Mouse (Mus musculus) large intestine, adult 2 months (tissue): ENCODE measurements around the gene Gm27027. TPM values are rescaled to one million over a fixed set of nuclear protein-coding genes. Genes with fewer than 3 reads are reported as not detected.

Experiments
- DNase-seq: peaks from one replicate; pipeline ENCODE4 v3.0.0-alpha.2; 2012; ENCODE audit warnings: low read depth, low spot score
- WGBS: fragments of 180-500 bp; shearing (Covaris S2); methylation state at CpG from one replicate; pipeline ENCODE4 v1.1.7; 2018; 5-methylcytosine and 5-hydroxymethylcytosine counted together
- polyA plus RNA-seq: library from polyadenylated mRNA; depleted of rRNA; stranded (reverse); fragments of >200 nt; gene quantifications from 2 replicates; pipeline ENCODE4 v1.2.3, GENCODE M21; 2012; rRNA removed

Gene Gm27027
- polyA plus RNA-seq, 1 experiment: not detected

DNA sequence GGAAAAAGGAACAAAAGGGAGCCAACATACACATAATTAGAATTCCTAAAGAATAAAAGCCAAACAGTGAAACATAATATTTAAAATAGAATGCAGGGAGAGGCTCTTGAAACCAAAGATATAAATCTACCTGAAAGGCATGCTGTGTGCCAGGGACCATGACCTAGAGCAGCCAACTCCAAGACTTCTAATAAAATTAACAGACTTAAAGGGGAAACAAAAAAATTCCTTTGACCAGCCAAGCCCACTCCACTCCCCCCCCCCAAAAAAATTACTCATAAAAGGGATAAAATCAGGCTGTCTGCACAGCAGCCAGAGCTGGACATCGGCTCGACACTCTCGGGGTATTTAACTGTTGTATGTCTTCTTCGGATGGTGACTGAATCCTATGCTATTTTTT is 51.3 kb downstream of the Gm27027 start:
- WGBS: 84% methylated on average over 4 of the region's 4 CpGs
- DNase-seq: no peak

DNA sequence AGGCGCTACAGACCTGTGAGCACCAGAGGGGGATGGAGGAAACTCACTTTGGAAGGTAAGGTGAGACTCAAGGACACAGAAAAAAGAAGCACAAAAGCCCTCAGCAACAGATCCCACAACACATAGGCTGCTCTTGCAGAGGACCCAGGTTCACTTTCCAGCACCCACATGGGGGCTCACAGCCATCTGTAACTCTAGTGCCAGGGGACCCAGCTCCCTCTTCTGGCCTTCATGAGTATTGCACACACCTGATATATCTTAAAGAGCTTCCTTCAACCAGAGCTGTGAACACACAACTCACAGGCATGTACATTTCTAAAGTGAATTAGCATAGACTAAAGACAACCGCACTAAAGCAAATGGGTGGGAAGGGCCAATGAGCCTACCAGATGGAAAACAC is 52.1 kb downstream of the Gm27027 start:
- DNase-seq: no peak
- WGBS: 86% methylated on average over 2 of the region's 2 CpGs

DNA sequence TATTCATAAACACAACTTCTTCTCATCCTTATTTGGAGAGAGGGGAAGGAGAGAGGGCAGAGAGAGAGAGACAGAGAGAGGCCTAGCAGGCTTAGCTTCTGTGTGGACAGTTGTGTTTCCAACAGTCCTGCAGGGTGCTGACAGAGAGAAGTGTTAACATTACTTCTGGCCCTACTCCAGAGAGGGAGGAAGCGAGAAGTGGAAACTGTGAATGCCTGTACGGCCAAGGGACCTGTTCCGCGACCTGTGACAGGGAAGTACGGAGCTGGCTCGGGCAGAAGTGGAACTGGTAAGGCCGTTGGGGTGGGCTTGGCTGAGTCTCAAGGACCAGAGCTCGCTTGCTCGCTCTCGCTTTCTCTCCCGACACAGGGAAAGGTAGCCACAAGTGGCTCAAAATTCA is 54.5 kb downstream of the Gm27027 start:
- DNase-seq: no peak
- 44% methylated on average over 11 of the region's 11 CpGs for WGBS

DNA sequence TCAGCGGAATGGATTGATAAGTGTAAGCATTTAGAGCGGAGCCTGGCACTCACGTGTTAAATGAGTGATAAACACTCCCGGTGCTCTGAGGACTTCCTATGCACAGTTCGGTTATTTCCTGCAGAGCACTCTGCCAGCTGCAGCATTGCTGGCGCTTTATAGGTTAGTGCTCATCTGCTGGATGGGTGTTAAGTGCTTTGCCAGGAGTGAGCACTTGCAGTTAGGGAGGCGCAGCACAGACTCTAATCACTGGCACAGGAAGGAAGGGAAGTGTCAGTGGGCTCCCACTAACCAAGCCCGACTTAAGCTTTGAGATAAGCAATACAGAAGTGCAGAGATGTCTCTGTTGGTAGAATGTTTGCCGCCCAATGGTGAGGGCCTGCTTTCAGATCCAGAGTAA is 57.6 kb downstream of the Gm27027 start:
- no peak for DNase-seq
- 51% methylated on average over 9 of the region's 9 CpGs for WGBS

DNA sequence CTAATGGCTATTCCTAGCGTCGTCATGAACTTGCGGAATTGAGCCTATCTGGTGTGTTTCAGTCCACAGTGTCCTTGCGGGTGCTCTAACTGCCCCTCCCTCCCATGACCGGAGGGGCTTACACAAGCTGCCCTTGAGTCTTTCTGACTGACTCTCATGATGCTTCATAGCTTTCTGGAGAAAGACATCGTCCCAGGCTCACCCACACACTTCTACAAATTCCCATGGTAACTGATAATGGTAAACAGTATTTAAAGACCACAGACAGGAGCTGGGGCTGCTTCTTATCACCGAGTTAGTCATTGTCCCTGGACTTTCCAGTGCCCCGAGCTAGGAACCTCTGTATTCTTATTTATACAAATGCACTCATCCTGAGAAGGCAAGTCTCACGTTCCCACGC is 67.3 kb downstream of the Gm27027 start:
- DNase-seq: no peak
- WGBS: 65% methylated on average over 10 of the region's 10 CpGs

DNA sequence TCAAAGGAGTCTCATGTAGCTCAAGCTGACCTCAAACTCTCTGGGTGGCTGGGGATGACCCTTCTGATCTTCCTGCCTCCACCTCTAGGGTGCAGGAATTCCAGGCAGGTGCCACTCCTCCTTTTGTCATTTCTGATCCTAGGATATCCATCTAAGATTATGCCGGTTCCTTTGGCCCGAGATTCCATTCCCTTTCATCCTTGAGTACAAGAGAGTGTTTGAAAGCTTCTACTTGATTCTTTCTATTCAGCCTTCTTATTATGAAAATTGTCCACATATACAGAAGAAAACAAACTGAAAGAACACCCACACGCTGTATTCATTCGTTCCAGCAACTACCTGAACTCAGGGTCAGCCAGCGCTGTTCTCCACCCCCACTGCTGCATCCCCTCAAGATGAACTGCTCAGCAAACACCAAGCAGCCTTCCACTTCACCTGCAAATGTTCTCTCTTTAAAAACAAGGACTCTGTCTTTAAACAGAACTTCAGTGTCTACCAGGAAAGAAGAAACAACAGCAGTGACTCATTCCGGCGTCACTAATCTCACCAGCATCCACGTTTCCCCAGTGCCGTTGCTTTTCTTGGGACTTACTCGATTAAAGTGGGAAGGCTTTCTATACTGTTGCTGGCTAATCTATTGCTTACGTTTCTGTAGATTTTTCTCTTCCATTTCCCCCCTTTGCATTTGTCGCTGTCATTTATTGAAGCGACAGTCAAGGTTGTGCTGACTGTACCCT is 68.3 kb downstream of the Gm27027 start:
- 52% methylated on average over 13 of the region's 13 CpGs for WGBS
- no peak for DNase-seq

DNA sequence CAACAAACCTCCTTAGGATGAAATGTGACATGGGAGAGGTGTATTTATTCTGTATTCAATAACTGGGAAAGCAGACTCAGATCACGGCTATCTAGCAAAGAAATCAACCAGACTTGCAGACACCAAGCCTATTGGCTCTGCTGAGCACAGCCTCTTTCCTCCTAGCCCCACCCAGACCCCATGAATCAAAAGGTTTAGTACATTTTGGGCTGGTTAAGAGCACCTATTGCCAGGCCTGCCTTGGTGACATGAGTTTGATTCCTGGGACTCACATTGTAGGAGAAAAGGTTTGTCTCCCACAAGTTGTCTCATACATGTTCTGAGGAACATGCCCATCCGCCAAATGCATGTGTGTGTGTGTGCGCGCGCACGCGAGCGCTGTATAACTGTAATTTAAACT is 70.0 kb downstream of the Gm27027 start:
- 95% methylated on average over 8 of the region's 8 CpGs for WGBS
- no peak for DNase-seq

DNA sequence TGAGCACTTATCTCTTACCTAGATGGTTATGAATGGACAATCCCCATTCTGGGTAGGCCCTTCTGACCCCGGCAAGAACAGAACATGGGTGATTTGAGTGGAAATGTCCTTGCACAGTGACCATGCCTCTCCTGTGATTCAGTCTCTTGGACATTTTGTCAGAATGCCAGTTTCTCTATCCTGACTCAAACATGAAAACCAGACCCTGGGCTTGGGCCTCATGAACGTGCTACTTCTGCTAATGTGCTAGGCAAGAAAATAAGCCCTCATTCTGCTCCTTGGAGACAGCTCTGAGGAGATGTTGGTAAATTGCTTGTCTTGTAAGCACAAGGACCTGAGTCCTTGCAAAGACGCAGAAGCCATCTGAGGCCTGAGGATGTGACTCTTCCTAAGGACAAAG is 77.1 kb downstream of the Gm27027 start:
- WGBS: 78% methylated on average over 3 of the region's 3 CpGs
- DNase-seq: no peak

DNA sequence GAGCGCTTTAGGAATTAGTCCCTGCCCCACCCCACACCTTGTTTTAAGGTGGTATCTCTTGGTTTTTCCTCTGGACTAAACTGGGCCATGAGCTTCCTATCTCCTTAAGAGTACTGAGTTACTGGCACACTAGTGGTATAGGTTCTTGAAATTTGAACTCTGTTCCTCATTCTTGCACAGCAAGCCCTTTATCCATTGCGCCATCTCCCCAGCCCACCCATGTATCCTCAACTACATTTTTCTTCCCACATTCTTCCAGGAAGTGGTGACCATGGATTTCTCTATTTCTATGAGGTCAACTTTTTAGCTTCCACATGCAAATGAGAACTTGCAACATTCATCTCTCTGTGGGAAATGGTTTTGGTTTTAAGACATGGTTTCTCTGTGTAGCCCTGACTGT is 82.6 kb downstream of the Gm27027 start:
- WGBS: 94% methylated on average over 2 of the region's 2 CpGs
- no peak for DNase-seq

DNA sequence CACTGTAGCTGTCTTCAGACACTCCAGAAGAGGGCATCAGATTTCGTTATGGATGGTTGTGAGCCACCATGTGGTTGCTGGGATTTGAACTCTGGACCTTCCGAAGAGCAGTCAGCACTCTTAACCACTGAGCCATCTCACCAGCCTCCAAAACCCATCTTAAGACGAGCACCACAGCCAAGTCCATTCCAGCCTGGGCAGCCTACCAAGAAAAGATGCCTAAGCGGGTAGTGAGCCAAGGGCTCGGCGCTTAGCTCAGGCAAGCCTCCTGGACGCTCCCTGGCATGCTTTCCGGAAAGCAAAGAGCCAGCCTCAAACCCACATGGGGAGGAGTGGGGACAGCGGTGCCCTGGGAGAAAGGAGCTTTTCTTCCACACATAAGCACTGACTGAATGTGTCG is 84.2 kb downstream of the Gm27027 start:
- 74% methylated on average over 10 of the region's 10 CpGs for WGBS

DNA sequence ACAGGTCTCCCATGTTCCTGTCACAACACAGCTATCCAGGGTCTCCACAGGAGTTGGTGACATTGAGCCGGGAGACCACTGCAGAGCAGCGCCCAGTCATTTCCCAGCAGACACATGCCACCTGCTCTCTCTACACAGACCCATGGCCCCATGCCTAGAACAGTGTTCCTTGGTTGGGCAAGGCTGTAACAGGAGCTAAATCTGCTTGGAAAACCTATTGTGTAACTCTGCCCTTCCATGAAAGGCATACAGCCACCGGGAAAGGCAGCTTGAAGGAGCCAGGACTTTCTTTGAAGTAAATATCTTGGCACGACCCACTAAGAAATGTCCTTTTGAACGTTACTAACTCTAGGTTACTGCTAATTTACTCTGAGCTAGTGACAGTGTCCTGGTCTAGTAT is 86.4 kb downstream of the Gm27027 start:
- 63% methylated on average over 5 of the region's 5 CpGs for WGBS
- DNase-seq: no peak

More for the DNA sequence above, 84.2 kb downstream of the Gm27027 start:
- DNase-seq: no peak

DNA sequence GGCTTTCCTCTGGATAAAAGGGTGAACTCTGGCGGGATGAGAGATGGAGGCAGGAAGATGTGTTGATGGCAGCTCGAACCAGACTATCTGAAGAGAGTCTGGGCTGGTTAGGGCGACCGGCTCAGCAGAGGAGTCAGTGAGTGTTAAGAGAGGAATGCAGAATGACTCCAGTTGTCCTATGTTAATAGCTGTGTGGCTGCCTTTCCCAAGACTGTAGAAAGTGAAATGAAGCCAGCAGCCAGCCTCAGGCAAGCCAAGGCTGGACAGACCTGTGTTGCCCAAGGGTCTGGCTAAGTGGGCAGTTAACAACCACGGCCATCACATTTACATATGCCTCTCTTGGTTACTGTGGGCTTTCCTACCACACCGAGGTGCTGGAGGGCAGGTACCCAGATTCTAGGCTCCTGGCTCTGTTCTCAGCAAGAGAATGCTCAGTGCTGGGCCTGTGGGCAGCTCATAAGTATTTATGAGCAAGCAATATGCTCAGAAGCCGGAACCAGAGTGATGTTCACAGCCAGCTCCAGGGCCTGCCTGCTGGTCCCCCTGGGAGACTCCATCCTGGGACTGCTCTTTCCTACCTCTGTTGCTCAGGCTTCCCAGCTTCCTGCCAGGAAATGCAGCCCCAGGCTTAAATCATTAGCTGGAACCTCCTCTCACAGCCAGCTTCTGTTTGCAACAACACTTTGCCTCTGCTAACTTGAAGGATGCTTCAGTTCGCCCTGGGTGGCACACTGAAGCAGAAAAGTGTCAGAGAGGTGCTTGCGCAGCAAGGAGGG is 88.4 kb downstream of the Gm27027 start:
- WGBS: 54% methylated on average over 9 of the region's 9 CpGs
- no peak for DNase-seq

Other genes with a start within 250 kb of the Gm27027 start
- gene Ext2, start 173.8 kb downstream of the Gm27027 start, polyA plus RNA-seq: 29.6 and 31.6 TPM in 2 replicates
- 6.0 and 9.2 TPM in 2 replicates for gene Accs, start 146.4 kb downstream of the Gm27027 start, polyA plus RNA-seq
- 0.19 and 0.27 TPM in 2 replicates for gene Accsl, start 127.2 kb downstream of the Gm27027 start, polyA plus RNA-seq
- 14.9 and 17.2 TPM in 2 replicates for gene Gm13889, start 39.2 kb downstream of the Gm27027 start, polyA plus RNA-seq
- gene Alkbh3, start 14.5 kb upstream of the Gm27027 start, polyA plus RNA-seq: 47.0 and 52.2 TPM in 2 replicates
- 39.0 and 43.9 TPM in 2 replicates for gene Hsd17b12, start 161.6 kb upstream of the Gm27027 start, polyA plus RNA-seq